Mouse (Mus musculus) G1E (cell line): ENCODE measurements around the gene Thrap3.

Source experiments
- CTCF ChIP-seq: IDR thresholded peaks from 2 replicates; pipeline ENCODE4 v1.5.1; 2012; ENCODE audit warnings: low read depth, low read length, inconsistent platforms, mixed read lengths
- GATA1 ChIP-seq: IDR thresholded peaks from 2 replicates; pipeline ENCODE4 v1.6.1; 2012; ENCODE audit warnings: borderline replicate concordance, low read length, inconsistent platforms, mixed read lengths
- POLR2AphosphoS5 ChIP-seq: IDR thresholded peaks from 2 replicates; pipeline ENCODE4 v1.6.1; 2012; ENCODE audit warnings: low read depth, low read length, inconsistent platforms; ENCODE audit not compliant: insufficient replicate concordance
- TAL1 ChIP-seq: conservative IDR thresholded peaks from 2 replicates; pipeline ENCODE4 v1.6.1; 2012; ENCODE audit warnings: low read depth, low read length, inconsistent platforms, mixed read lengths

- TF ChIP-seq CTCF, result no peak
- TF ChIP-seq TAL1, result no peak
- no peak for TF ChIP-seq POLR2AphosphoS5
- TF ChIP-seq GATA1, result no peak
Measured at GRCm38 (mm10) chr4:126226640-126227039, 24.1 kb upstream of the Thrap3 start.
